ENCODE assay signal across 8 mouse cellular contexts in genomic region chr17:29022230-29022819, GRCm38 (mm10). TPM values are rescaled to one million over a fixed set of nuclear protein-coding genes. Genes with fewer than 3 reads are reported as not detected.
DNase-seq lines count a peak whose midpoint lies in the region; ATAC-seq lines count a peak whose summit lies in the region.

No protein-coding gene starts in this region.

- no peak overlapping the region for H3K9ac ChIP-seq in heart, embryonic 12.5 days
- H3K9ac ChIP-seq in stomach, embryonic 15.5 days = no peak overlapping the region

- H3K27ac ChIP-seq in heart, embryonic 10.5 days = no peak overlapping the region
- no peak overlapping the region for H3K27ac ChIP-seq in heart, embryonic 12.5 days (ENCODE audit: poor library complexity, severe bottlenecking)
- H3K27ac ChIP-seq in stomach, embryonic 15.5 days = no peak overlapping the region

- H3K4me1 ChIP-seq in heart, embryonic 10.5 days = peaks cover 18% of the 10 kb centered on the region; the same call in 1 of the 2 replicates
- H3K4me1 ChIP-seq in heart, embryonic 12.5 days (replicated peaks) = peaks cover 12% of the 10 kb centered on the region
- peaks cover 33% of the 10 kb centered on the region for H3K4me1 ChIP-seq in stomach, embryonic 15.5 days

- peak; percentile 54 for DNase-seq in heart, embryonic 10.5 days (ENCODE audit: low spot score)
- DNase-seq in heart, adult 9 months (ENCODE audit: low spot score in 2 of 2) = no peak
- peak; percentile 67 for DNase-seq in ES-CJ7 (ENCODE audit: low read depth, low spot score)
- DNase-seq in liver = peak; percentile 43
- DNase-seq in adipocyte (ENCODE audit: low spot score) = no peak
- no peak for DNase-seq in spleen, postnatal 14 days (ENCODE audit: low spot score in 2 of 2)

- ATAC-seq in heart, embryonic 12.5 days (ENCODE audit: insufficient number of reproducible peaks, low FRiP score) = no peak
- ATAC-seq in stomach, embryonic 15.5 days (ENCODE audit: insufficient read depth, low FRiP score, low read depth) = no peak

- H3K4me3 ChIP-seq in heart, embryonic 10.5 days = peak overlapping the region; percentile 33; the same call in 1 of the 2 replicates
- no peak overlapping the region for H3K4me3 ChIP-seq in heart, embryonic 12.5 days
- H3K4me3 ChIP-seq in stomach, embryonic 15.5 days (replicated peaks) = no peak overlapping the region

- no peaks in the 10 kb centered on the region; the same call in 1 of the 2 replicates for H3K27me3 ChIP-seq in heart, embryonic 10.5 days (ENCODE audit: insufficient read depth, poor library complexity, severe bottlenecking)
- no peaks in the 10 kb centered on the region for H3K27me3 ChIP-seq in heart, embryonic 12.5 days (replicated peaks)
- no peaks in the 10 kb centered on the region for H3K27me3 ChIP-seq in stomach, embryonic 15.5 days (replicated peaks)

- no peaks in the 10 kb centered on the region for H3K9me3 ChIP-seq in heart, embryonic 10.5 days
- no peaks in the 10 kb centered on the region for H3K9me3 ChIP-seq in heart, embryonic 12.5 days (replicated peaks)
- no peaks in the 10 kb centered on the region for H3K9me3 ChIP-seq in stomach, embryonic 15.5 days

- whole genome bisulfite sequencing in heart, embryonic 10.5 days = 23% methylated on average over 15 of the region's 15 CpGs
- 25% methylated on average over 15 of the region's 15 CpGs for WGBS in heart, embryonic 12.5 days
- 18% methylated on average over 15 of the region's 15 CpGs for WGBS in stomach, embryonic 15.5 days

- H3K36me3 ChIP-seq in heart, embryonic 10.5 days = no peaks in the 10 kb centered on the region
- H3K36me3 ChIP-seq in heart, embryonic 12.5 days = no peaks in the 10 kb centered on the region
- H3K36me3 ChIP-seq in stomach, embryonic 15.5 days = no peaks in the 10 kb centered on the region

- 0 out of 2 replicates have a peak overlapping the region, but pooled peaks have one; percentile 13 for H3K4me2 ChIP-seq in heart, embryonic 12.5 days
- H3K4me2 ChIP-seq in stomach, embryonic 15.5 days = peak overlapping the region; percentile 35; the same call in 1 of the 2 replicates

RNA-seq across cellular contexts. Expression of gene Srsf3, which starts 10.1 kb away (rescaled TPM):
- polyA plus RNA-seq in heart, embryonic 10.5 days (2016; fragmentation: Nextera tagmentation; extraction: Ambion mirVana) = 433 and 498 TPM in 2 replicates
- 406 and 412 TPM in 2 replicates for polyA plus RNA-seq in heart, embryonic 12.5 days (2016; fragmentation: Nextera tagmentation; extraction: Ambion mirVana)
- polyA plus RNA-seq in stomach, embryonic 15.5 days (2015; fragmentation: Nextera tagmentation; extraction: Ambion mirVana) = 518 and 524 TPM in 2 replicates

RNA-seq across cellular contexts. Expression of gene Stk38, which starts 14.5 kb away (rescaled TPM):
- polyA plus RNA-seq in heart, embryonic 10.5 days (2016; fragmentation: Nextera tagmentation; extraction: Ambion mirVana) = 92.2 and 93.7 TPM in 2 replicates
- 91.0 and 94.3 TPM in 2 replicates for polyA plus RNA-seq in heart, embryonic 12.5 days (2016; fragmentation: Nextera tagmentation; extraction: Ambion mirVana)
- polyA plus RNA-seq in stomach, embryonic 15.5 days (2015; fragmentation: Nextera tagmentation; extraction: Ambion mirVana) = 98.3 and 106 TPM in 2 replicates

Comparison
In these comparisons a context has a peak if more than half of its experiments do, and no peak if none do; other contexts are left out.
1. DNase-seq: peak in heart, embryonic 10.5 days (single experiment), ES-CJ7 (single experiment) and liver (single experiment); none in heart, adult 9 months (0 of 2), adipocyte (single experiment) and spleen, postnatal 14 days (0 of 2).